Mouse (Mus musculus) liver, embryonic 12.5 days (tissue): ENCODE results near the gene Zcchc7. TPM values are rescaled to one million over a fixed set of nuclear protein-coding genes. Genes with fewer than 3 reads are reported as not detected.
"Not testable (repeated sequence)": the region's sequence is repeated elsewhere in the genome, so short reads cannot be mapped to it uniquely, and the experiment has no call there.

Experiments
- ATAC-seq: fragments of 200-750 bp; cut with Nextera tagmentation; 2 replicates; pipeline ENCODE4 v1.8.0; 2017; ENCODE audit warnings: moderate number of reproducible peaks, mild to moderate bottlenecking, moderate library complexity
- H3K27ac ChIP-seq: fragments of 300-500 bp; sonication (generic); 2 replicates; pipeline ENCODE4 v1.5.1; 2016; ENCODE audit warnings: mild to moderate bottlenecking
- H3K27me3 ChIP-seq: fragments of 300-500 bp; sonication (generic); replicated peaks from 2 replicates; pipeline ENCODE4 v1.6.1; 2016; ENCODE audit warnings: mild to moderate bottlenecking, moderate library complexity
- H3K36me3 ChIP-seq: fragments of 300-500 bp; sonication (generic); 2 replicates; pipeline ENCODE4 v1.6.1; 2016; ENCODE audit warnings: mild to moderate bottlenecking, moderate library complexity
- H3K4me1 ChIP-seq: fragments of 300-500 bp; sonication (generic); 2 replicates; pipeline ENCODE4 v1.6.1; 2016
- H3K4me2 ChIP-seq: fragments of 300-500 bp; sonication (generic); 2 replicates; pipeline ENCODE4 v1.6.1; 2016; ENCODE audit warnings: mild to moderate bottlenecking, moderate library complexity
- H3K4me3 ChIP-seq: fragments of 300-500 bp; sonication (generic); 2 replicates; pipeline ENCODE4 v1.5.1; 2016; ENCODE audit warnings: mild to moderate bottlenecking, moderate library complexity
- H3K9ac ChIP-seq: fragments of 300-500 bp; sonication (generic); 2 replicates; pipeline ENCODE4 v1.6.1; 2016; ENCODE audit warnings: mild to moderate bottlenecking, moderate library complexity
- H3K9me3 ChIP-seq: fragments of 300-500 bp; sonication (generic); replicated peaks from 2 replicates; pipeline ENCODE4 v1.6.1; 2016; ENCODE audit warnings: mild to moderate bottlenecking, moderate library complexity
- WGBS: fragments of 180-500 bp; shearing (Covaris S2); methylation state at CpG from one replicate; pipeline ENCODE4 v1.1.7; 2016; ENCODE audit not compliant: insufficient replicate concordance; 5-methylcytosine and 5-hydroxymethylcytosine counted together
- polyA plus RNA-seq: library from polyadenylated mRNA; unstranded; fragments of >200 nt; fragmentation: Nextera tagmentation; extraction: Ambion mirVana; gene quantifications from 2 replicates; pipeline ENCODE4 v1.2.1, GENCODE M21; 2016

Gene Zcchc7
- polyA plus RNA-seq, 1 experiment from 2014 or later, result 17.2 TPM

DNA sequence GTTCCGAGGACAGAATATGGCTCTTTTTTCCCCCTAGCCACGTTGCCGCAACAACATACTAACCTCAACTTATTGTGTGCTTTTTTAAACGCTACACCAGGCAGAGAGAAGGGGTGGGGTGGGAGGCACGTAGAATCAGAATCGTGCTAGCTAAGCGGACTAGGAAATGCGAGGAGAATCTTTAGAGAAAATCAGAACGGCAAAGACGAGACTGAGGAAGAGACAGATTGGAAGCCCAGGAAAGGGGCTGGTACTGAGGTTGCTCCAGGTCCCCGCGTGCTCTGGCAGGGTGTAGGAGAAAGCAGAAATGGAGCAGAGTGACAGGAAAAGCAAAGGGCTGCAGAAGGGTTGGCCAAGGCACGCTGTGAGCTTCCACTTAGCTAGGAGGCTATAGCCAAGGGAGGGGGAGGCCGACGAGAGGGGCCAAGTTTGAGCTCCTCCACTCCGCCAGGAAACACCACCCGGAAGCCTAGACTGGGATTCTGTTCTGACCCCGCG is 42.1 kb upstream of the Zcchc7 start:
- Histone ChIP-seq H3K4me1 (peaks cover 7% of the 10 kb centered on the region; the same call in 1 of the 2 replicates), H3K27me3 (peaks cover 96% of the 10 kb centered on the region), H3K4me2 (no peak overlapping the region), H3K36me3 (no peaks in the 10 kb centered on the region), H3K27ac (no peak overlapping the region), H3K9ac (no peak overlapping the region), H3K4me3 (no peak overlapping the region), H3K9me3 (no peaks in the 10 kb centered on the region)
- no peak for ATAC-seq
- WGBS, result 4% methylated on average over 19 of the region's 19 CpGs

DNA sequence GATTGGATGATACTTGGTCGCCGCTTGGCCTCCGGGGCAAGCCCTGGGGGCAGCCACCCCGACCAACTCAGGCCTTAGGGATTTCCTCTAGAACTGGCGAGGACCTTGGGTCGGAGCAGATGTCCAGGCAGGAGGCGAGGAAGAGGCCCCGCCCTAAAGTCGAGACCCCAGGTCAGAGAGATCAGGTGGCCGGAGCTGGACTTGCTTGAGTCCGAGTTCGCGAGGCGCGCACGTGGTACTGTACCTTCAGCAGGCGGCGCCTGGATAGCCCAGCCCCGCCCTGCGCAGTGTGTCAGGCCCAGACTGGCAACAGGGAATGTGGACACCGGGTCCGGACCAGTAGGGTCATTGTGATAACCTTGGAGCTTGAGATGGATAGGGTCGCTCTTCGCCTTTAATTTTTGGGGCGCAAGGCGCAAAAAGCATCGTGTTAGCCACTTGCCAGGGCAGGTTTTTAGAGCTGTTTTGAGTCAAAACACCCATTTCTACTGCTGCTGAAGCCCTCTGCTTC is 41.5 kb upstream of the Zcchc7 start:
- no peak overlapping the region for H3K9ac ChIP-seq
- H3K9me3 ChIP-seq, result no peaks in the 10 kb centered on the region
- no peak for ATAC-seq
- H3K4me3 ChIP-seq, result no peak overlapping the region
- 2% methylated on average over 27 of the region's 27 CpGs for WGBS
- peaks cover 7% of the 10 kb centered on the region; the same call in 1 of the 2 replicates for H3K4me1 ChIP-seq
- no peak overlapping the region for H3K27ac ChIP-seq
- peaks cover 94% of the 10 kb centered on the region for H3K27me3 ChIP-seq
- H3K4me2 ChIP-seq, result no peak overlapping the region
- H3K36me3 ChIP-seq, result no peaks in the 10 kb centered on the region

DNA sequence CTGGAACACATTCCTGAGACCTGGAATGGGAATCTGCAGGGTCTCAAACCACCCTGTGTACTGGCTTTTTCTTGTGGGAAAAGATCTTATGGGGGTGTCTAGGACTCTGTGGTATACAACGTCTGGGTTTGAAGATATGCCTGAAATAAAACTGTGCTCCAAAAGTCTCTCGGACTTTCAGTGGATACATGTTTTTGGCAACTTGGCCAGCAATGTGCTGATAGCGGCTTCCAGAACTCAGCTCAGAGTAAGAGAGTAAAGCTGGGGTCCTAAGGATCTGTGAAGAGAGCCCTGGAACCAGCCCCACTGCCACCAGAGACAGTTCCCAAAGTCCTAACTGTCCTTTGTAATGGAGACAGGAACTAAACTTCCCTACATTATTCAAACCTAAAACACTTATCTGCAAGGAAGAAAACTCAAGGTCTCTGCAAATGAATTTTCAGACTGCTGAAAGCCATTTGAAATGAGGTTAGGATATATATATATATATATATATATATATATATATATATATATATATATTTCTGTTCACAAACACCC is 40.0 kb upstream of the Zcchc7 start:
- Histone ChIP-seq H3K36me3 (no peaks in the 10 kb centered on the region), H3K4me3 (no peak overlapping the region), H3K27me3 (peaks cover 93% of the 10 kb centered on the region), H3K4me1 (peaks cover 7% of the 10 kb centered on the region; the same call in 1 of the 2 replicates), H3K9ac (no peak overlapping the region), H3K27ac (no peak overlapping the region), H3K9me3 (no peaks in the 10 kb centered on the region), H3K4me2 (no peak overlapping the region)
- 11% methylated on average over 3 of the region's 3 CpGs for WGBS
- no peak for ATAC-seq

DNA sequence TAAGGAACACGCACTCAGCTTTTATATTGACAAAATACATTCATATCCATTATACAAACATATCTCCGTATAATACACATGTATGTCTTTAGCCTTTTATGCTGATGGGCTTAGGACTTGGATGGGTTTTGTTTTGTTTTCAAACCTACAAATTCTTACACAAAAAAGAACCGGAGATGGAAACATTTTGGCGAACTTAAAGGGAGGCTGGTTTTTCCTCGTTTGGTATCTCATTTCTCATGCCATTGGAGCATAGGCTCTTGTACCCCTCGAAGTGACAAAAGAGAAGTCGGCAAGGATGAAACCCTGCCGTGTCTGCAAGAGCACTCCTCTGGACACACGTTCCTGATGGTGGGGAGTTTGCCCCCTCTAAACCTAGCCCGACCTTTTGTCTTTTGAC is 39.3 kb upstream of the Zcchc7 start:
- Histone ChIP-seq H3K27me3 (peaks cover 86% of the 10 kb centered on the region), H3K4me1 (peaks cover 7% of the 10 kb centered on the region; the same call in 1 of the 2 replicates), H3K9ac (no peak overlapping the region), H3K4me3 (no peak overlapping the region), H3K4me2 (no peak overlapping the region), H3K9me3 (no peaks in the 10 kb centered on the region), H3K36me3 (no peaks in the 10 kb centered on the region), H3K27ac (no peak overlapping the region)
- no peak for ATAC-seq
- WGBS, result 6% methylated on average over 10 of the region's 10 CpGs

DNA sequence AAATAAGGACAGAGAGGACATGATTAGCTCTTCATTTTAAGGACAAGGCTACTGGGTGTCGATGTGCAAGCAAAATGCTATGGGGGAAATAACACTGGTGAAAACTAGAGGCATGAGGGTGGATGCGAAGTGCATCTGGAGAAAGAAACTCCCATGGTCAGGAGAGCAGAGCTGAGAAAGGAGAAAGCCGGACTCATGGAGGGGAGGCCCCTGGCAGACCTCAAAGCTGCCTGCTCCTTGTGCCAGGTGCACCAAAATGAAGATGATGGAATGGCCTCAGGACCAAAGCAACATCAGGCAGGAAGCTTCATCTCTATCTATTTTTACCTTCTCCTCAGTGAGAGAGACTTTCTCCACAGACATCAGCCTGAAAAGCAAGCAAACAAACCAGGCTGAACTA is 38.0 kb upstream of the Zcchc7 start:
- Histone ChIP-seq H3K4me3 (no peak overlapping the region), H3K36me3 (no peaks in the 10 kb centered on the region), H3K9ac (no peak overlapping the region), H3K4me2 (no peak overlapping the region), H3K9me3 (no peaks in the 10 kb centered on the region), H3K27me3 (peaks cover 73% of the 10 kb centered on the region), H3K27ac (no peak overlapping the region), H3K4me1 (0 out of 2 replicates have a peak, but pooled peaks cover 4% of the 10 kb centered on the region)
- 50% methylated on average over 3 of the region's 3 CpGs for WGBS
- ATAC-seq, result no peak

DNA sequence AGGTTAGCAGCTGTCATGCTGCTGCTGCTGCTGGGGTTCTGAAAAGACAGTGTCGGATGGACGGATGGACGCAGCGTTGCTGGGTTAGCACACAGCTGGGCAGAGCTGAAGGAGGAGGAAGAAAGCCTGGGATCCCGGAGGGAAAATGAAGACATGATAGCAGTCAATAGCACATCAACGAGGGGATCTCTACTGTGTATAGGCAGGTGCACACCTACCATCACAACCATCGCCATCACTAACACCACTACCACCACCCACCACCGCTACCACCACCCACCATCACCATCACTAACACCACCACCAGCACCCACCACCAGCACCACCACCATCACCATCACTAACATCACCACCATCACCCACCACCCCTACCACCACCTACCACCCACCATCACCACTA is 35.6 kb upstream of the Zcchc7 start:
- H3K4me1 ChIP-seq, result no peaks in the 10 kb centered on the region
- 72% methylated on average over 8 of the region's 8 CpGs for WGBS
- H3K4me3 ChIP-seq, result no peak overlapping the region
- H3K36me3 ChIP-seq, result no peaks in the 10 kb centered on the region
- no peak overlapping the region for H3K27ac ChIP-seq
- no peak overlapping the region for H3K9ac ChIP-seq
- H3K27me3 ChIP-seq, result peaks cover 56% of the 10 kb centered on the region
- H3K9me3 ChIP-seq, result no peaks in the 10 kb centered on the region
- no peak overlapping the region for H3K4me2 ChIP-seq
- no peak for ATAC-seq

DNA sequence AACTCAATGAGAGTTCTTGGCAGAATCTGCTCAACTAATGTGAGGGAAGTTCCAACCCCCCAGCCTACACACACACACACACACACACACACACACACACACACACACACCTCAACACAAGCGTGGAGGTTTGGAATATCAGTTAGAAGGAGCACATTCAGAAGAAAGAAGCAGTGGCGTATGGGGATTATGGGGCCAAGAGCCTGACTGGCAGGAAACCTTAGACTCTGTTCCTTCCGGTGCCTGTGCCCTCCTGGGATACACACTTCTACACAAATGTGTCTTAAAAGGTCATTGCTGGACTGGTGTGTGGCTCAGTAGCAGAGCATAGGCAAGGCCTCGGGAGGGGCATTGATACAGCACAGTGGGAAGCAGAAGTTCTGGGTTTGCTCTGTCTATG is 34.4 kb upstream of the Zcchc7 start:
- ATAC-seq, result no peak
- Histone ChIP-seq H3K4me1 (no peaks in the 10 kb centered on the region), H3K4me2 (no peak overlapping the region), H3K9ac (no peak overlapping the region), H3K36me3 (no peaks in the 10 kb centered on the region), H3K9me3 (no peaks in the 10 kb centered on the region), H3K27me3 (peaks cover 50% of the 10 kb centered on the region), H3K27ac (no peak overlapping the region), H3K4me3 (no peak overlapping the region)
- WGBS, result 62% methylated on average over 4 of the region's 4 CpGs

DNA sequence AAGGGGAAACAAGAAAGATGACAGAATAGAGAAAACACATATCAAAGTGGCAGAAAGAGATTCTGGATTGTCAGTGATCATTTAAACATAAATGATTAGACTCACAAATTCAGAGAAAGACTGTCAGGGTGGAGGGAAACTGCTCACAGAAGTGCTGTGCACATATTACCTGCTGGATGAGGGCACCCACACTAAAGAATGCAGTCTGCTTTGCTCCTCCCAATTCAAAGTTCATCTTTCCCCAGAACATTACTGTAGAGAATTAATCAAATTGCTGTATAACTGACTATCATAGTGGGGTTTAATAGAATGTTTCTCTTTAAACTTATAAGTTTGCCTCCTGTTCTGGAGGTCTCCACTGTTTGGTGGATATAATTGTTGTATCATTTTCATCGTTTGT is 15.2 kb upstream of the Zcchc7 start:
- no peak overlapping the region for H3K9ac ChIP-seq
- no peak overlapping the region for H3K4me2 ChIP-seq
- no peak for ATAC-seq
- no peaks in the 10 kb centered on the region for H3K4me1 ChIP-seq
- no peak overlapping the region for H3K27ac ChIP-seq
- no peaks in the 10 kb centered on the region for H3K9me3 ChIP-seq
- WGBS, result 42% methylated on average over 1 of the region's 1 CpGs
- H3K27me3 ChIP-seq, result no peaks in the 10 kb centered on the region
- H3K4me3 ChIP-seq, result no peak overlapping the region
- H3K36me3 ChIP-seq, result no peaks in the 10 kb centered on the region

DNA sequence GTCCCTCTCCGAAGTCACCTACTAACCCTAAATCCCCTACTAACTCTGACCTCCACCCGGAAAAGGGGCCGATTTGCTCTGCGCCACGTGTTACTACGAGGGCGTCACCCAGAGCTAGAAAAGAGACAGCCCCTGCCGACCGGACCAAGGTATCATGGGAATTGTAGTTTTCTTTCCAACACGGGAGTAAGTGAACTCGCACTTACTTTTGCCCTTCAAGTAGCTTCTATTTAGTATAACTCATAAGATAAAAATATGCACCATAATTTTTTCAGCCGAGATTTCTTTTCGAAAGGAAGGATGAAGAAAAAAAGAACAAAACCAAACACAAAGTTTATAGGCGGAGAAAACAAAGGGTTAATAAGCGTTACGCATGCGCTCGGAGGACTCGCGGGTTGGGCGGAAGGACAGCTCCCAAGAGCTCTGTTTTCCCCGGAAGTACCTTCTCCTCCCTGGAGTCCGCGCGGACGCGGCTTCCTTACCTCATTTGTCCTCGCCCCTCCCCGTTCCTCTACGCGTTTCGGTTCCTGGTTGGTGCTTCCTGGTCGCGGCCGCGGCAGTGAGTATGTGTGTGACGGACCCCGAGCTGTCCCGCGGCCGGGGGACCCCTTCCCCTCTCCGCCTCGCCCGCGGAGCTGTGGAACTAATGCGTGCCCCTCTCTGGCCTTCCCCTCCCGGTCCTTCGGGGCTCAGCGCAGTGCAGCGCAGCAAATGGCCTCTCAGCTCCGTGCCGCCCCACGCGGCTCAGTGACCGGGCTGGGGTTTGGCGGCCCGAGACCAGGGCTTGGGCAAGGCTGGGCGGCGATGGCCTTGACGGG is 666 bp downstream of the Zcchc7 start:
- Histone ChIP-seq H3K27ac (peak overlapping the region; percentile 92), H3K27me3 (peaks cover 4% of the 10 kb centered on the region; the same call in 1 of the 2 replicates), H3K9ac (peak overlapping the region; percentile 92), H3K9me3 (no peaks in the 10 kb centered on the region), H3K4me2 (peak overlapping the region; percentile 87), H3K4me3 (peak overlapping the region; percentile 97), H3K4me1 (peaks cover 16% of the 10 kb centered on the region), H3K36me3 (no peaks in the 10 kb centered on the region)
- under 1% methylated on average over 60 of the region's 60 CpGs for WGBS
- peak; percentile 99 for ATAC-seq

DNA sequence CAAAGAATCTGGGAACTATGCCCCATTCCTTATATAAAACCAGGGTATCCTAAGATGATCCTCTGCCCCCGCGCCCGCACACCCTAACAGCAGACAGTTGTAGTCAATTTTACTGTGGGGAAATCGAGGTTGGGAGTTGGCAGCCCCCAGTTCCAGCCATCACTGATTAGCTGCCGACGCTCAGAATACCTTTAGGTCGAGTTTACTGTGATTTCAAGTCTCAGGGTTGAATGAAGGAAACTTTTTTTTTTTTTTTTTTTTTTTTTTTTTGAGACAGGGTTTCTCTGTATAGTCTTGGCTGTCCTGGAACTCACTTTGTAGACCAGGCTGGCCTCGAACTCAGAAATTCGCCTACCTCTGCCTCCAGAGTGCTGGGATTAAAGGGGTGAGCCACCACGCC is 1.5 kb downstream of the Zcchc7 start:
- H3K27me3 ChIP-seq, ATAC-seq, H3K36me3 ChIP-seq, H3K9me3 ChIP-seq: not testable (repeated sequence)
- Histone ChIP-seq H3K9ac (peak overlapping the region; percentile 92), H3K27ac (peak overlapping the region; percentile 92), H3K4me2 (peak overlapping the region; percentile 87), H3K4me3 (peak overlapping the region; percentile 97), H3K4me1 (peaks cover 16% of the 10 kb centered on the region)
- WGBS, result 4% methylated on average over 10 of the region's 10 CpGs

DNA sequence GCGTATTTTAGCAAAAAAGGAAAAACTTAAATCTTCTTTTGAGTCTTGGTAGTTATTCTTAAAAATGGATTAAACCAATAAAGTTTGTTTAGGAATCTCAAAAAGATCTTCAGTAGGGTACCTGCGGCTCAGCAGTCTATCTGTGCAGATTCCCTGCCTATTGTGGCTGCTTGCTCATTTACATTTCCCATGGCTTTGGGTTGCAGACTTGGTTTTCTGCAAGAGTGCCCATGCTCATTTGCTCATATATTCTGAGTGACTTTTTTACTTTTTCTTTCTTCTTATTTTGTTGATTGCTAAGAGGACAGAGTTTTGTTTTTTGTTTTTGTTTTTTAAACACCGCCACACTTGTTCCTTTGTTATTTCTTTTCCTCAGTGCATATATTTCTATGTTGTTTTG is 19.2 kb downstream of the Zcchc7 start:
- ATAC-seq, result no peak
- WGBS, result 80% methylated on average over 3 of the region's 3 CpGs
- Histone ChIP-seq H3K4me1 (no peaks in the 10 kb centered on the region), H3K4me2 (no peak overlapping the region), H3K4me3 (no peak overlapping the region), H3K27ac (no peak overlapping the region), H3K27me3 (no peaks in the 10 kb centered on the region), H3K9ac (no peak overlapping the region), H3K9me3 (no peaks in the 10 kb centered on the region), H3K36me3 (peaks cover 6% of the 10 kb centered on the region; the same call in 1 of the 2 replicates)

DNA sequence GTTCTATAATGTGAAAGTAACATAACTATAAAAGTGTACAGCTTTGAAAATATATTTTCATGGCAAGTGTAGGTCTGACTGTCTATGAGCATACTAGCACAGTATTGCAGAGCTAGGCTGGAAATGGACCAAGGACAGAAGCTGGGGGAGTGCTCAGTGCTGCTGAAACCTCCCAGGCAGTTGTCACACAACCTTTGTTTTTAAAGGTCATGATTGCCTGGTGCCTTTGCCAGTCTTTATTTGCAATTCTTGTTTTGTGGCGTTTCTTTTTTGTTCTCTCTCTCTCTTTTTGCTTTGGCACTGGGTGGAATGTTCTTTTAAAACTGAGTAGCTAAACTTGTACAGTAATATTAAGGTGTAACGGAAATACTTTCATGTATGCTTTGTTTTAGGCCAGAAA is 21.0 kb downstream of the Zcchc7 start:
- Histone ChIP-seq H3K9ac (no peak overlapping the region), H3K36me3 (no peaks in the 10 kb centered on the region), H3K27me3 (no peaks in the 10 kb centered on the region), H3K4me2 (no peak overlapping the region), H3K27ac (no peak overlapping the region), H3K9me3 (no peaks in the 10 kb centered on the region), H3K4me3 (no peak overlapping the region), H3K4me1 (no peaks in the 10 kb centered on the region)
- 68% methylated on average over 2 of the region's 2 CpGs for WGBS
- no peak for ATAC-seq
